Mouse (Mus musculus) testis, postnatal 10 days (tissue): Measurements from ENCODE around the gene Tcta.
"Not testable (repeated sequence)": the region's sequence is repeated elsewhere in the genome, so short reads cannot be mapped to it uniquely, and the experiment has no call there.

ENCODE experiments used
- DNase-seq: peaks from one replicate; pipeline ENCODE4 v3.0.0; 2021; ENCODE audit warnings: low spot score

Tcta gene

DNA sequence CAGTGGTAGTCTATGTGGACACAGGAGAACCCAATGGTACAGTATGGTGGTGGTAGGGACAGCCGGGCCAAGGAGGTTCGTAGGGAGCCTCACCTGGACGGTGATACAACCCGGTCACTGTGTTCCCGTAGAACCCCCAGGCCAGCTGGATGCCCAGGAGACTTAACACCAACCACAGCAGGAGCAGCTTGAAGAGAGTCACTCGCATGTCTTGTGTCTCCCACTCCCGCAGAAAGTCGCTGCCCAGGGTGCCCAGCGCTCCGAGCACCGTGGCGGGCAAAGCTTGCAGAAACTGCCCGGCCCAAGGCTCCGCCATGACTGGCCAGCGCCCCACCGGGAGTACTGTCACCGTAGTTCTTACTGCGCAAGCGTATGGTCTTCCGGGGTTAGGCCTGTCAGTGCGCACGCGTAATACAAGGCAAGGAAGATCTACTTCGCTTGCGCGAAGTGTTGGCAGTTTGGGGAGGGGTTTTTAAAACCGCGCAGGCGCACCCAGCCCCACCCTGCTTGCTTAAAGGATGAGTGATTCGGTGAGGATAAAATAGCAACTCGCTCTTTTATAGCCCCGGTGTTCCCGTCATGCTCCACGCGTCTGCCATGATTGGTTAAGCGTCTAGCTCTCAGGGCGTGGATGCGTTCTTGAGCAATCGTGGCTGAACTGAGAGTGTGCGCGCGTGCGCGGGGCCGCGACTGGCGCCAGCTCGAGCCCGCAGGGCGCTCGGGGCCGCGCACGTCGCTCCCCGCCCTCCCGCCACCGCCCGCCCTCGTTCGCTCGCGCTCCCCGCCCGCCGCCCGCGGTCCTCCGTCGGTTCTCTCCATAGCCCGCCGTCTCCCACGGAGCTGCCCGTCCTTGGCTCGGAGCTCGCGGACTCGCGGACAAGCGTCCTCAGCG, at the start of gene Tcta, which contains the start of gene Rhoa:
TSS of gene Tcta (minus strand) at position 532 of the 892 bp plus-strand sequence.
TSS of gene Rhoa (plus strand) at position 501 of the 892 bp plus-strand sequence.
- peak; percentile 96 for DNase-seq

GRCm38 (mm10) chr9:108349727-108350126, 43.8 kb upstream of the Tcta start:
- no peak for DNase-seq

DNA sequence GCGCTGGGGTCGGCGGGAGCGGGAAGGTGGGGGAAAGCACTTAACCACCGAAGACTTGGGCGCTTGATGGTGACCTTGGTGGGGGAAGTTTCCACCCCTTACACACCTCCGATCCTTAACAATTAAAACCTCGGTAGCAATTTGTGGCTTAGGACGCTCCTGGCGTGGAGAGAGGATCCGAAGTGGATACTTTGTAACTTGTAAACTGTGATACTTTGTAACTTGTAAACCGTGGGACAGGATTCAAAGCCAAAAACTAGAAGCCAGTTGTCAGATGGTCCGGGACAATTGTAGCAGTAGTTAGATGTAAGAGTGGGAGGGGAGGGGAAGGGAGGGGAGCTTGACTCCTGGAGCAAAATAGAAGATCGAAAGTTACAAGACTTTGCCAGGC, 42.3 kb upstream of the Tcta start:
- DNase-seq = no peak

DNA sequence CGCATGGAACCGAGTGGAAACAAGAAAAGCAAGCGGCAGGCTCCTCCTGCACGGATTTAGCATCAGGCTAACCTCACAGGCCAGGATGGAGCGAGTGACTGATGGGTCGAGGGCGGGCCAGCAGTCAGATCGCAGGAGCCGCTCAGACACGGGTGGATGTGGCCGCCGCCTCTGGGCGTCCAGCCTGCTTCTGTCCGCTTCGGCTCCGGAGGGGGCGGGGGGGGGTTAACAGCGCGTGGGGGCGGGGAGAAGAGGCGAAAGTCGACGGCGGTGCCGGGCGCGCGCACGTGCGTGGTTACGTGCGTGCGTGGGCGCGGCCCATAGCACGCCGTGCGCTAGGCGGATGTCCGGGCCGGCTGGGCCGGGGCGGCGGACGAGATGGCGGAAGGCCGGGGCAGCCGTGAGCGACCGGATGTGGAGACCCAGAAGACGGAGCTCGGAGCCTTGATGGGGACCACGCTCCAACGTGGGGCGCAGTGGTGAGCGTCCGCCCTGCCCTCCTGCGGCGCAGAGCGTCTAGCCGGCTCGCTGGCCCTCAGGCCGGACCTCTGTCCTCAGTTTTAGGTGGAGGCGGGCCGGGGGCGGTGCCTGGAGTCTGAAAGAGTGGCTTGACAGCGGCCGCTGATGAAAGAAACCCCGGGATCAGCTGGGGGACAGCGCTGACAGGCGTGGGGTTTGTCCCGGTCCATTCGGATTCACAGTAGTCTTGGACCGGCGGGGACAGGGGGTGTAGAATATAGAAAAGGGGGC, 41.8 kb upstream of the Tcta start, which contains the start of gene Usp4:
TSS of gene Usp4 (plus strand) at position 314 of the 750 bp plus-strand sequence.
- peak; percentile 94 for DNase-seq

- DNase-seq = no peak
Measured at GRCm38 (mm10) chr9:108347024-108347423, 41.1 kb upstream of the Tcta start.

GRCm38 (mm10) chr9:108344471-108344870, 38.5 kb upstream of the Tcta start:
- DNase-seq = no peak

GRCm38 (mm10) chr9:108343835-108344234, 37.9 kb upstream of the Tcta start:
- DNase-seq = no peak

- DNase-seq = no peak
Measured at GRCm38 (mm10) chr9:108343331-108343730, 37.4 kb upstream of the Tcta start.

GRCm38 (mm10) chr9:108342301-108342831, 36.4 kb upstream of the Tcta start:
- DNase-seq = no peak

GRCm38 (mm10) chr9:108341801-108342200, 35.8 kb upstream of the Tcta start:
- DNase-seq = no peak

GRCm38 (mm10) chr9:108341139-108341475, 35.1 kb upstream of the Tcta start:
- DNase-seq = no peak

- DNase-seq = no peak
Measured at GRCm38 (mm10) chr9:108340258-108341138, 34.5 kb upstream of the Tcta start.

- DNase-seq = no peak
Measured at GRCm38 (mm10) chr9:108339886-108340257, 33.9 kb upstream of the Tcta start.

DNA sequence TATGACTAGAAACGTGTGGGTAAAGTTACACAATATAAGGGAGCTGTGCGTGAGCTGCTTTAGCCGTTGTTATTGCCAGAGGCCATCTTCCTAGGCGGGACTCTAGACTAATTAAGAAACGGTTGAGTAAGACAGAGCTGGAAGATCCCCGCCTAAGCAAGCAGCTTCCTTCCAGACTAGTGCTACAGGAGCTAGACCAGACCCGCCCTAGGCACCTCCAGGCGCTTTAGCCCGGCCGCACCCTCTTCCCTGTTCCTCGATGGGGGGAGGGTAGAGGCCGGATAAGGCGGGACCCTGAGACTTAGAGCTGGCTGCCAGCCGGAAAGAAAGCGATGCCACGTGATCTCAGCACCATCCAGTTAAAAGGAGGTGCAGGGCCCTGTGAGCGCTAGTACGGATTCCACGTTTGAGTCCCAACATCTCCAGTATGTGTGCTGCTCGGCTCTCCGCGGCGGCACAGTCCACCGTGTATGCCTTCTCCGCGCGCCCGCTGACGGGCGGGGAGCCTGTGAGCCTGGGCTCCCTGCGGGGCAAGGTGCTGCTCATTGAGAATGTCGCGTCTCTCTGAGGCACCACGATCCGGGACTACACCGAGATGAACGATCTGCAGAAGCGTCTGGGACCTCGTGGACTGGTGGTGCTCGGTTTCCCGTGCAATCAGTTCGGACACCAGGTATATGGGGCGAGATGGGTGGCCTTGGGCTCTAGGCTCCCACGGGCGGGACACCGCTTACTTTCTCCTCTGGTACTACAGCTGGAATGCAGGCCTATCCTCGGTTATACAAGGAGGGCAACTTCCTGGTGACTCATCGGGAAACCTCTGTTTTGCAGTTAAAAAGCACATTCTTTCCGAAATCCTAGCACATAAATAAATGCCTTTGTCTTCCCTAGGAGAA, 33.2 kb upstream of the Tcta start, which contains the start of gene Gpx1:
TSS of gene Gpx1 (plus strand) at position 18 of the 896 bp plus-strand sequence.
- DNase-seq = peak; percentile 88

DNA sequence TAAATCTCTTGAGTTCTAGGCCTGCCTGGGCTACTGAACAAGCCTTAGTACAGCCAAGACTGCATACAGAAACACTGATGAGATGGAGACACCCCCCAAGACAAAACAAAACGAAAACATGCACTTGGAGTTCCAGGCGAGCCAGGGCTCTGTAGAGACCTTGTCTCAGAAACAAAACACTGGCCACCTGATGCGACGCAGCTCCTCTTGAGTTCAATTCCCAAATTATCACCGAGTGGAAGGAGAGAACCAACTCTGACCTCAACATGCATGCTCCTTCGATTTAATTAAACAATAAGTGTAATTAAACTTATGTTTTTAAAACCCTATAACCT, 32.6 kb upstream of the Tcta start:
- DNase-seq = no peak

GRCm38 (mm10) chr9:108337848-108338550, 32.0 kb upstream of the Tcta start:
- no peak for DNase-seq

GRCm38 (mm10) chr9:108325811-108326210, 19.9 kb upstream of the Tcta start:
- DNase-seq = no peak

GRCm38 (mm10) chr9:108324784-108325183, 18.8 kb upstream of the Tcta start:
- no peak for DNase-seq

GRCm38 (mm10) chr9:108322054-108322453, 16.1 kb upstream of the Tcta start:
- DNase-seq = not testable (repeated sequence)

GRCm38 (mm10) chr9:108318462-108318861, 12.5 kb upstream of the Tcta start:
- DNase-seq = no peak
